14 mouse cellular contexts compared by ENCODE assay signal in genomic region chr7:129832830-129833229, GRCm38 (mm10).
"Had no signal": no experiment of that assay in that cellular context is flagged by ENCODE, and none has a peak within 500 bp of the region (broad histone marks: within the 10 kb centered on the region; RNA-seq: fewer than 3 reads in every experiment).

No protein-coding gene starts in this region.

- H3K36me3 ChIP-seq: intestine, embryonic 15.5 days; limb, embryonic 12.5 days; limb, embryonic 15.5 days had no signal

- H3K9me3 ChIP-seq: intestine, embryonic 15.5 days; limb, embryonic 12.5 days; limb, embryonic 15.5 days had no signal

- H3K4me1 ChIP-seq: intestine, embryonic 15.5 days had no signal

- H3K27me3 ChIP-seq: intestine, embryonic 15.5 days; limb, embryonic 15.5 days had no signal

- H3K27ac ChIP-seq: intestine, embryonic 15.5 days; limb, embryonic 12.5 days; limb, embryonic 15.5 days; liver, embryonic 14.5 days; macrophage had no signal

- DNase-seq: kidney, adult 11 months; kidney, postnatal 36 days; left cerebral cortex, postnatal 4 days; liver, postnatal 0 days; lung, embryonic 14.5 days; midbrain, embryonic 14.5 days; thymus, postnatal 25 days had no signal

- H3K4me2 ChIP-seq: intestine, embryonic 15.5 days; limb, embryonic 12.5 days; limb, embryonic 15.5 days; liver, embryonic 11.5 days; lung, embryonic 14.5 days had no signal

- H3K9ac ChIP-seq: intestine, embryonic 15.5 days; limb, embryonic 12.5 days; limb, embryonic 15.5 days; liver, embryonic 14.5 days; liver, postnatal 0 days; lung, embryonic 14.5 days had no signal

- ATAC-seq: intestine, embryonic 15.5 days; liver, postnatal 0 days; lung, postnatal 0 days had no signal

- H3K4me3 ChIP-seq: intestine, embryonic 15.5 days; limb, embryonic 12.5 days; limb, embryonic 15.5 days had no signal
